Mouse (Mus musculus): Measurements from ENCODE around the gene Map4k1. TPM values are rescaled to one million over a fixed set of nuclear protein-coding genes. Genes with fewer than 3 reads are reported as not detected.

Map4k1 gene
- total and polyA plus RNA-seq, 3 experiments: 0.91 to 3.4 (median 1.1) TPM

DNA sequence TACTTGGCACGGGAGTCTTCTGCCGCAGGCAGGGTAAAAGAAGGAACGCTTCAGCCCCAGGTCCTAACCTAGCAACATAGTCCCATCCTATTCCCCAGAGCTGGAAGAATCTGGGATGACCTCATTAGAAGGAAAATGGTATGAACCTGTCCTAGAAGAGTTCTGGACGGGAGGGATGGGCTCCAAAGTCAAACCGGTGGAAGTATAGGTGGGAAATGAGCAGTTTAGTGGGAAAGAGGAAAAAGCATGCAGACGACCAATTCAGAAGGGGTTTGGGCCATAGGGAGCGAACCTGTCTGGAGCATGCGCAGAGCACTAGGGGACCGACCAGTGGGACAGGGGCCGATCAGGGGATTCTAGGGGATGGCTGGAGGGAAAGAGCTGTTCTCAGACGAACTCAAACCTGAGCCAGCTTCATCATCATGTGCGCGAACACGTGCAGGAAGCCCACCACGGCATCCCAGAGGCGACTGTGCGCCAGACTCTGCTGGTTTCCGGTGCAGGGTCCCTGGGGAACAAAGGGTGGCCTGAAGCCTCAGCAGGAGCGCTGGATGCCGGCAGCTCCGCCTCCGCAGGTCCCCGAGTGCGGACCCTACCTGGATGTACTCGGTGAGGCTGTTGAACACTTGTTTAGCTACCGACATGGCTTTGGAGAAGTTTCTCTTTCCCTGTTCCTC lies 58.3 kb downstream of the Map4k1 start:
- 1% methylated on average over 26 of the region's 26 CpGs for WGBS
- intact Hi-C loops (cut with DNase I): loop anchor here (2.0 to 10.0 kb wide), 4 partner anchors 67 to 485 kb away; no protein-coding TSS in a partner anchor
- TF ChIP-seq POLR2A (IDR thresholded peaks at IDR 0.05; ENCODE audit: insufficient read depth, low read depth, low read length) (no peak), EP300 (IDR thresholded peaks at IDR 0.05; ENCODE audit: insufficient read depth, low read depth, low read length) (no peak)

DNA sequence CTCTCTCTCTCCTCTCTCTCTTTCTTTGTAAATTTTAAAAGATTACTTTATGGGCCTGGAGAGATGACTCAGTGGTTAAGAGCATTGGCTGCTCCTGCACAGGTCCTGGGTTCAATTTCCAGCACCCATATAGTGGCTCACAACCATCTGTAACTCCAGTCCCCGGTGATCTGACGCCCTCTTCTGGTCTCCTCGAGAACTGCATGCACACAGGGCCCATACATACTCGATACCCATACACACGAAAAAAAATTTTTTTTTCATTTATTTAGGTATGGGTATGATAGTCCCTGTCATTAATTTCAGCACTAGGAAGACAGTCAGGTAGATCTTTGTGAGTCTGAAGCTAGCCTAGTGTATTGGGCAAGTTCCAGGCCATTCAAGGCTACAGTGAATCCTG lies 59.3 kb downstream of the Map4k1 start:
- H3K4me1 ChIP-seq (ENCODE audit: control insufficient read depth, insufficient read depth, low read length): peaks cover 2% of the 10 kb centered on the region; the same call in 1 of the 2 replicates
- no peaks in the 10 kb centered on the region for H3K36me3 ChIP-seq (ENCODE audit: control insufficient read depth, insufficient read depth, low read length)
- H3K27me3 ChIP-seq (ENCODE audit: control insufficient read depth, insufficient read depth, low read length): no peaks in the 10 kb centered on the region; the same call in 1 of the 2 replicates
- TF ChIP-seq CTCF (IDR thresholded peaks at IDR 0.05): peak; percentile 33
- TF ChIP-seq POLR2A (IDR thresholded peaks at IDR 0.05; ENCODE audit: insufficient read depth, low read depth, low read length): no peak
- no peak overlapping the region for H3K9ac ChIP-seq (ENCODE audit: low read depth, low read length)
- intact Hi-C loops (cut with DNase I): loop anchor here (10.0 kb wide), 1 partner anchor 484 kb away; no protein-coding TSS in a partner anchor
- H3K4me3 ChIP-seq: no peak overlapping the region
- DNase-seq: no peak
- H3K27ac ChIP-seq: no peak overlapping the region
- WGBS: 81% methylated on average over 5 of the region's 5 CpGs
- no peaks in the 10 kb centered on the region for H3K79me2 ChIP-seq (replicated peaks; ENCODE audit: control insufficient read depth, insufficient read depth, low read length)

More for the DNA sequence above, 58.3 kb downstream of the Map4k1 start:
- no peak overlapping the region for H3K9ac ChIP-seq (ENCODE audit: low read depth, low read length)
- H3K4me3 ChIP-seq: peak overlapping the region; percentile 3; the same call in 1 of the 2 replicates
- no peaks in the 10 kb centered on the region for H3K79me2 ChIP-seq (replicated peaks; ENCODE audit: control insufficient read depth, insufficient read depth, low read length)
- no peaks in the 10 kb centered on the region for H3K36me3 ChIP-seq (ENCODE audit: control insufficient read depth, insufficient read depth, low read length)
- H3K27me3 ChIP-seq (ENCODE audit: control insufficient read depth, insufficient read depth, low read length): no peaks in the 10 kb centered on the region
- peaks cover 2% of the 10 kb centered on the region; the same call in 1 of the 2 replicates for H3K4me1 ChIP-seq (ENCODE audit: control insufficient read depth, insufficient read depth, low read length)
- peak; percentile 25 to 36 for DNase-seq
- no peak overlapping the region for H3K27ac ChIP-seq

DNA sequence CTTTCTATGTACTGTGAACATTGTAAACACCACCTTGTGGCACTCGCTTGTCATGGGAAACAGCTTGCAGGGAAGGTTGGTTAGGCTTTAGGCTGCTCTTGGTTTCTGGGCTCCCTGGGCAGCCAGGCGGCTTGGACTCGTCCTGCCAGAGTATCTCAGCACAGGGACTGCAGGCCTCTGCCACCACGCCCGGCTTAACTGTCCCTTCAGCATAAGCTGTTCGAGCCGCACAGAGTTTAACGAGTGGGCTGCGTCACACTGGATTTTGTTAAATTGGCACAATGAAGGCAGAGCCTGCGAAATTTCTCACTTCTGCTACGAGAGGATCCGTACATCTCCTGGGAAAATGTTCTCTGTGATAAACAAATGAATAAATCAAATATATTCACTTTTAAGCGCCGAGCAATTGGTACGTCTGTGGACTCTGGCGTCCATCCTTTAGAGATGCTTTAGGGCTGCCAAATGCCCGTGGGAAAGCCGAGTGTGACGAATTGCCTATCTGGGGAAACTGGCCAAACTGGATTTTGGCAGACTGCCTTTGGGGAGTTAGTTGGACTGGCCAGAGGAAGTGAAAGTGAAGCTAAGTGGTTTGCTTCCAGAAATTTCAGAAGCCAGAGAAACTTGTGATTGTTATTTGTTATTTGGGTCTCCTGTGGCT lies 61.3 kb downstream of the Map4k1 start:
- H3K79me2 ChIP-seq (replicated peaks; ENCODE audit: control insufficient read depth, insufficient read depth, low read length): no peaks in the 10 kb centered on the region
- H3K27me3 ChIP-seq (ENCODE audit: control insufficient read depth, insufficient read depth, low read length): no peaks in the 10 kb centered on the region; the same call in 1 of the 2 replicates
- TF ChIP-seq EP300 (IDR thresholded peaks at IDR 0.05; ENCODE audit: insufficient read depth, low read depth, low read length) (no peak), POLR2A (IDR thresholded peaks at IDR 0.05; ENCODE audit: insufficient read depth, low read depth, low read length) (no peak), CTCF (IDR thresholded peaks at IDR 0.05) (no peak)
- intact Hi-C loops (cut with DNase I): loop anchor here (10.0 kb wide), 1 partner anchor 482 kb away; no protein-coding TSS in a partner anchor
- H3K27ac ChIP-seq: peak overlapping the region; percentile 18; the same call in 1 of the 2 replicates
- no peak overlapping the region for H3K9ac ChIP-seq (ENCODE audit: low read depth, low read length)
- peak overlapping the region; percentile 18; the same call in 1 of the 2 replicates for H3K4me3 ChIP-seq
- no peaks in the 10 kb centered on the region for H3K36me3 ChIP-seq (ENCODE audit: control insufficient read depth, insufficient read depth, low read length)
- 46% methylated on average over 19 of the region's 19 CpGs for WGBS
- H3K4me1 ChIP-seq (ENCODE audit: control insufficient read depth, insufficient read depth, low read length): peaks cover 2% of the 10 kb centered on the region; the same call in 1 of the 2 replicates
- DNase-seq: peak; percentile 72 to 80

DNA sequence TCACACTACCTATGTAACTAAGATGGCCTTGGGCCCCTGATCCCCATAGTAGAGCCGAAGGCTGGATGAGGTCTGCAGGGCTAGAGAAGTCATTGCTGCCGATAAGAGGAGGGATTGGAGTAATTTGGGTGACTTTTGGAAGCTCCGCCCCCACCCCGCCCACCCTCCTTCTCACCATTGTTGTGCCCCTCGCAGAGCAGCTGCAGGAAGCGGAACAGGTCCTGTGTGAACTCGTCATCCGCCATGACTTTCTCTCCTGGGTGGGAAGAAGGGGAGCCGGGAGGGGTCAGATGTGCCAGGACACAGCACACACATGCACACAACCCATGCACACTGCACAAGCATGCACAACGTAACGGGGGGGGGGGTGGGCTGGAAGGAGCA lies 61.8 kb downstream of the Map4k1 start:
- TF ChIP-seq POLR2A (IDR thresholded peaks at IDR 0.05; ENCODE audit: insufficient read depth, low read depth, low read length) (no peak), EP300 (IDR thresholded peaks at IDR 0.05; ENCODE audit: insufficient read depth, low read depth, low read length) (no peak), CTCF (IDR thresholded peaks at IDR 0.05) (no peak)
- Histone ChIP-seq H3K79me2 (replicated peaks; ENCODE audit: control insufficient read depth, insufficient read depth, low read length) (no peaks in the 10 kb centered on the region), H3K4me3 (peak overlapping the region; percentile 18; the same call in 1 of the 2 replicates), H3K9ac (ENCODE audit: low read depth, low read length) (no peak overlapping the region), H3K4me1 (ENCODE audit: control insufficient read depth, insufficient read depth, low read length) (peaks cover 2% of the 10 kb centered on the region; the same call in 1 of the 2 replicates), H3K36me3 (ENCODE audit: control insufficient read depth, insufficient read depth, low read length) (no peaks in the 10 kb centered on the region), H3K27me3 (ENCODE audit: control insufficient read depth, insufficient read depth, low read length) (no peaks in the 10 kb centered on the region; the same call in 1 of the 2 replicates), H3K27ac (no peak overlapping the region; the same call in 1 of the 2 replicates)
- intact Hi-C loops (cut with DNase I): loop anchor here (10.0 kb wide), 1 partner anchor 481 kb away; no protein-coding TSS in a partner anchor
- WGBS: 24% methylated on average over 11 of the region's 11 CpGs
- DNase-seq: peak in 1 of 2 experiments; percentile 33

DNA sequence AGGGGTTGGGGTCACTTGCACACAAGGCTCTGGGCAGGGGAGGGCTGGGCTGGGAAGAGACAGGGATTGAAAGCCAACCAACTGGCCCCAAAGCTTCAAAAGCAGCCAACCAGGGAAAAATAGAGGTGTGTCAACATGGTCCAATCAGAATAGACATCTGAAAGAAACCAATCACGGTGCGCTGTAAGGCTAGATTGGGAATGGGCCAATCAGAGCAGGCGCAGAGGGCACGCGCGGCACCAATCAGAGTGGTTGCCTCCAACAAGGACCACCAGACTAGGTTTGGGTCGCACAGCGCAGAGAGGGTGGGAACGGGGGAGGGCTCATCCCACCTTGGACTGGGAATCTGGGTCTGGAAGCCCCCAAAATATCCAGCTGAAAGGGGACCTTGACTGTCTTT lies 62.5 kb downstream of the Map4k1 start:
- intact Hi-C loops (cut with DNase I): loop anchor here (10.0 kb wide), 1 partner anchor 480 kb away; no protein-coding TSS in a partner anchor
- WGBS: 51% methylated on average over 9 of the region's 9 CpGs
- Histone ChIP-seq H3K36me3 (ENCODE audit: control insufficient read depth, insufficient read depth, low read length) (no peaks in the 10 kb centered on the region), H3K4me3 (no peak overlapping the region), H3K79me2 (replicated peaks; ENCODE audit: control insufficient read depth, insufficient read depth, low read length) (no peaks in the 10 kb centered on the region), H3K4me1 (ENCODE audit: control insufficient read depth, insufficient read depth, low read length) (peaks cover 2% of the 10 kb centered on the region; the same call in 1 of the 2 replicates), H3K27me3 (ENCODE audit: control insufficient read depth, insufficient read depth, low read length) (no peaks in the 10 kb centered on the region; the same call in 1 of the 2 replicates), H3K9ac (ENCODE audit: low read depth, low read length) (no peak overlapping the region), H3K27ac (no peak overlapping the region)
- DNase-seq: no peak
- TF ChIP-seq EP300 (IDR thresholded peaks at IDR 0.05; ENCODE audit: insufficient read depth, low read depth, low read length) (no peak), CTCF (IDR thresholded peaks at IDR 0.05) (no peak), POLR2A (IDR thresholded peaks at IDR 0.05; ENCODE audit: insufficient read depth, low read depth, low read length) (no peak)

Measured in heart, adult 2 months (tissue).